Mouse (Mus musculus) ES-Bruce4 (cell line): ENCODE data around the gene Rps7.

ENCODE experiments used
- EP300 ChIP-seq: IDR thresholded peaks from 2 replicates; pipeline ENCODE4 v1.6.1; 2011; ENCODE audit warnings: low read depth, low read length; ENCODE audit not compliant: insufficient read depth
- POLR2A ChIP-seq: IDR thresholded peaks from one replicate; pipeline ENCODE4 v1.8.1; 2011; ENCODE audit warnings: low read length; ENCODE audit not compliant: insufficient read depth

DNA sequence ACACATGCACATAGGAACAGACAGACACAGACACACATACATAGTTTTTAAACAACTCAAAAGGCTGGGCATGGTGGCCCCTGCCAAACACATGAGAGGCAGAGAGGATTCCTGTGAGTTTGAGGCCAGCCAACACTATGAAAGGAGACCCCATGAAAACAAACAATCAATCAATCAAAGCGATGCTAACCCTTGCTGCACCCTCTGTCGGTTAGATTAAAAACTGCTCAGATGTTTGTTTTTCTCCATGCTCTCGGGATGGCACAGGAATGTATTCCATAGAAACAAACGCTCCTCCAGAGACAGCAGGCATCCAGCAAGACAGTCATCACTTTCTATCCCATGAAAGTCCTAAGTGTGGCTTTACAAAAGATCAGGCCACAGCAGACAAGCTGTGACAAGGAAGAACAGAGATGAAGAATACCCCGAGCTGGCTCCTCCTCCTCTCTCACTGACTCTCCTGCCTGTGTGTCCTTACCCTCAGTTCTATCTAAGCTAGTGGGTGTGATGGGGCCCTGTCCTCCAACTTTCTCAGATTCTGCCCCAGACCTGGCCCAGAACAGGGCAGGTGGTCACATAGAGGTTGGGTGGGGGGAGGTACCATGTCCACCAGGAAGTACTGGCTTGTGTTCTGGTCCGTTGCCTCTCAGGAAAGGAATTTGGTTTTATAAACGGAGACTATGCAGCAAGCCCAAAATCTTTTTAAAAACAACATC, 14.1 kb downstream of the Rps7 start:
- TF ChIP-seq POLR2A, result no peak
- no peak for TF ChIP-seq EP300
